Mouse (Mus musculus) lung, embryonic 16.5 days (tissue): ENCODE measurements around the gene Gm10282. TPM values are rescaled to one million over a fixed set of nuclear protein-coding genes. Genes with fewer than 3 reads are reported as not detected.

Source experiments
- ATAC-seq: fragments of 200-750 bp; cut with Nextera tagmentation; 2 replicates; pipeline ENCODE4 v1.8.0; 2017; ENCODE audit warnings: low read depth, mild to moderate bottlenecking, moderate library complexity
- H3K27ac ChIP-seq: fragments of 300-500 bp; sonication (generic); 2 replicates; pipeline ENCODE4 v1.5.1; 2014; ENCODE audit warnings: mild to moderate bottlenecking, control low read depth, low read length
- H3K27me3 ChIP-seq: fragments of 300-500 bp; sonication (generic); 2 replicates; pipeline ENCODE4 v1.6.1; 2014; ENCODE audit warnings: low read depth, low read length, mixed read lengths; ENCODE audit not compliant: control insufficient read depth, insufficient read depth
- H3K36me3 ChIP-seq: fragments of 300-500 bp; sonication (generic); 2 replicates; pipeline ENCODE4 v1.6.1; 2014; ENCODE audit warnings: low read length; ENCODE audit not compliant: control insufficient read depth, insufficient read depth
- H3K4me1 ChIP-seq: fragments of 300-500 bp; sonication (generic); replicated peaks from 2 replicates; pipeline ENCODE4 v1.6.1; 2014; ENCODE audit warnings: low read length, mixed read lengths; ENCODE audit not compliant: control insufficient read depth, insufficient read depth
- H3K4me2 ChIP-seq: fragments of 300-500 bp; sonication (generic); 2 replicates; pipeline ENCODE4 v1.6.1; 2014; ENCODE audit warnings: low read depth, low read length, control low read depth
- H3K4me3 ChIP-seq: fragments of 300-500 bp; sonication (generic); 2 replicates; pipeline ENCODE4 v1.5.1; 2014; ENCODE audit warnings: mild to moderate bottlenecking, low read length, control low read depth
- H3K9ac ChIP-seq: fragments of 300-500 bp; sonication (generic); 2 replicates; pipeline ENCODE4 v1.6.1; 2014; ENCODE audit warnings: low read length, control low read depth
- H3K9me3 ChIP-seq: fragments of 300-500 bp; sonication (generic); 2 replicates; pipeline ENCODE4 v1.6.1; 2016; ENCODE audit warnings: low read length; ENCODE audit not compliant: control insufficient read depth
- WGBS: fragments of 180-500 bp; shearing (Covaris S2); extraction: QIAGEN DNeasy Blood & Tissue Kit; methylation state at CpG from one replicate; pipeline ENCODE4 v1.1.7; 2014; 5-methylcytosine and 5-hydroxymethylcytosine counted together
- polyA plus RNA-seq: library from polyadenylated mRNA; unstranded; fragments of >200 nt; fragmentation: Nextera tagmentation; extraction: Ambion mirVana; gene quantifications from 2 replicates; pipeline ENCODE4 v1.2.1, GENCODE M21; 2015

Gm10282 gene
- polyA plus RNA-seq, 1 experiment from 2014 or later: 33.3 TPM

GRCm38 (mm10) chr8:72347553-72347952 lies 42.5 kb upstream of the Gm10282 start:
- no peak overlapping the region for H3K4me2 ChIP-seq
- H3K36me3 ChIP-seq: peaks cover 15% of the 10 kb centered on the region
- WGBS: 64% methylated on average over 1 of the region's 1 CpGs
- no peak overlapping the region for H3K27ac ChIP-seq
- ATAC-seq: no peak
- no peaks in the 10 kb centered on the region for H3K9me3 ChIP-seq
- no peaks in the 10 kb centered on the region for H3K27me3 ChIP-seq
- no peak overlapping the region for H3K9ac ChIP-seq
- H3K4me3 ChIP-seq: no peak overlapping the region
- H3K4me1 ChIP-seq: no peaks in the 10 kb centered on the region

GRCm38 (mm10) chr8:72343725-72344124 lies 38.7 kb upstream of the Gm10282 start:
- ATAC-seq: no peak
- no peak overlapping the region for H3K9ac ChIP-seq
- H3K27ac ChIP-seq: no peak overlapping the region
- H3K9me3 ChIP-seq: no peaks in the 10 kb centered on the region
- H3K4me3 ChIP-seq: no peak overlapping the region
- 87% methylated on average over 3 of the region's 4 CpGs for WGBS
- no peaks in the 10 kb centered on the region for H3K4me1 ChIP-seq
- peaks cover 27% of the 10 kb centered on the region for H3K36me3 ChIP-seq
- H3K27me3 ChIP-seq: no peaks in the 10 kb centered on the region
- no peak overlapping the region for H3K4me2 ChIP-seq

GRCm38 (mm10) chr8:72342556-72343300 lies 37.7 kb upstream of the Gm10282 start:
- Histone ChIP-seq H3K9ac (no peak overlapping the region), H3K4me3 (no peak overlapping the region), H3K4me1 (no peaks in the 10 kb centered on the region), H3K27me3 (no peaks in the 10 kb centered on the region), H3K9me3 (no peaks in the 10 kb centered on the region), H3K27ac (no peak overlapping the region), H3K36me3 (peaks cover 30% of the 10 kb centered on the region), H3K4me2 (no peak overlapping the region)
- no peak for ATAC-seq
- 91% methylated on average over 5 of the region's 5 CpGs for WGBS

GRCm38 (mm10) chr8:72337034-72337433 lies 32.0 kb upstream of the Gm10282 start:
- no peaks in the 10 kb centered on the region for H3K4me1 ChIP-seq
- no peak overlapping the region for H3K9ac ChIP-seq
- no peak for ATAC-seq
- H3K9me3 ChIP-seq: no peaks in the 10 kb centered on the region
- no peaks in the 10 kb centered on the region for H3K27me3 ChIP-seq
- H3K4me3 ChIP-seq: no peak overlapping the region
- no peak overlapping the region for H3K4me2 ChIP-seq
- peaks cover 19% of the 10 kb centered on the region for H3K36me3 ChIP-seq
- no peak overlapping the region for H3K27ac ChIP-seq

- H3K4me3 ChIP-seq: no peak overlapping the region
- no peak overlapping the region for H3K27ac ChIP-seq
- no peak for ATAC-seq
- H3K36me3 ChIP-seq: peaks cover 16% of the 10 kb centered on the region
- H3K4me1 ChIP-seq: no peaks in the 10 kb centered on the region
- WGBS: 53% methylated on average over 2 of the region's 2 CpGs
- H3K27me3 ChIP-seq: no peaks in the 10 kb centered on the region
- no peak overlapping the region for H3K4me2 ChIP-seq
- H3K9ac ChIP-seq: no peak overlapping the region
- no peaks in the 10 kb centered on the region for H3K9me3 ChIP-seq
Measured at GRCm38 (mm10) chr8:72336273-72336672, 31.2 kb upstream of the Gm10282 start.

- H3K27ac ChIP-seq: no peak overlapping the region
- no peak overlapping the region for H3K4me2 ChIP-seq
- peaks cover 6% of the 10 kb centered on the region for H3K36me3 ChIP-seq
- no peaks in the 10 kb centered on the region for H3K9me3 ChIP-seq
- H3K4me3 ChIP-seq: no peak overlapping the region
- ATAC-seq: no peak
- WGBS: 73% methylated on average over 4 of the region's 4 CpGs
- H3K27me3 ChIP-seq: no peaks in the 10 kb centered on the region
- H3K9ac ChIP-seq: no peak overlapping the region
- no peaks in the 10 kb centered on the region for H3K4me1 ChIP-seq
Measured at GRCm38 (mm10) chr8:72334144-72334641, 29.1 kb upstream of the Gm10282 start.

- no peak for ATAC-seq
- no peaks in the 10 kb centered on the region for H3K27me3 ChIP-seq
- H3K4me1 ChIP-seq: no peaks in the 10 kb centered on the region
- no peak overlapping the region for H3K27ac ChIP-seq
- H3K36me3 ChIP-seq: peaks cover 5% of the 10 kb centered on the region; the same call in 1 of the 2 replicates
- no peaks in the 10 kb centered on the region for H3K9me3 ChIP-seq
- H3K4me2 ChIP-seq: no peak overlapping the region
- 39% methylated on average over 3 of the region's 3 CpGs for WGBS
- H3K4me3 ChIP-seq: no peak overlapping the region
- no peak overlapping the region for H3K9ac ChIP-seq
Measured at GRCm38 (mm10) chr8:72333429-72334143, 28.5 kb upstream of the Gm10282 start.

- Histone ChIP-seq H3K4me2 (no peak overlapping the region), H3K36me3 (no peaks in the 10 kb centered on the region), H3K27ac (no peak overlapping the region), H3K9me3 (no peaks in the 10 kb centered on the region), H3K27me3 (no peaks in the 10 kb centered on the region), H3K9ac (no peak overlapping the region), H3K4me3 (no peak overlapping the region), H3K4me1 (no peaks in the 10 kb centered on the region)
- no peak for ATAC-seq
- 84% methylated on average over 4 of the region's 4 CpGs for whole genome bisulfite sequencing
Measured at GRCm38 (mm10) chr8:72331631-72332030, 26.6 kb upstream of the Gm10282 start.

- Histone ChIP-seq H3K27ac (no peak overlapping the region), H3K4me3 (no peak overlapping the region), H3K9me3 (no peaks in the 10 kb centered on the region), H3K27me3 (no peaks in the 10 kb centered on the region), H3K4me1 (no peaks in the 10 kb centered on the region), H3K36me3 (no peaks in the 10 kb centered on the region), H3K4me2 (no peak overlapping the region), H3K9ac (no peak overlapping the region)
- 80% methylated on average over 6 of the region's 6 CpGs for WGBS
- no peak for ATAC-seq
Measured at GRCm38 (mm10) chr8:72330806-72331516, 25.9 kb upstream of the Gm10282 start.
